Mouse (Mus musculus) embryonic stem cell, embryonic (primary cell): ENCODE results near the gene BC030499.

Source experiments
- CTCF ChIA-PET, 4 experiments: fragments of 300-600 bp in 2 of 4; fragments of 350-600 bp in 2 of 4; sonication (Branson Sonifier 250); formaldehyde crosslinking; loops; one replicate each; lab custom pipeline; 2022; ENCODE audit warnings: inconsistent platforms in 2 of 4; lab: Charles Lee
- POLR2A ChIA-PET, 4 experiments: fragments of 300-600 bp in 2 of 4; fragments of 350-600 bp in 2 of 4; sonication (Branson Sonifier 250); formaldehyde crosslinking; loops; one replicate each; lab custom pipeline; 2022; ENCODE audit warnings: antibody characterized with exemption in 4 of 4, inconsistent platforms in 1 of 4; lab: Charles Lee

Gene BC030499

GRCm38 (mm10) chr11:78290654-78291053 lies at the start of gene BC030499:
BC030499 (plus strand) TSS chr11:78290841.
- CTCF ChIA-PET, result no interaction called here

DNA sequence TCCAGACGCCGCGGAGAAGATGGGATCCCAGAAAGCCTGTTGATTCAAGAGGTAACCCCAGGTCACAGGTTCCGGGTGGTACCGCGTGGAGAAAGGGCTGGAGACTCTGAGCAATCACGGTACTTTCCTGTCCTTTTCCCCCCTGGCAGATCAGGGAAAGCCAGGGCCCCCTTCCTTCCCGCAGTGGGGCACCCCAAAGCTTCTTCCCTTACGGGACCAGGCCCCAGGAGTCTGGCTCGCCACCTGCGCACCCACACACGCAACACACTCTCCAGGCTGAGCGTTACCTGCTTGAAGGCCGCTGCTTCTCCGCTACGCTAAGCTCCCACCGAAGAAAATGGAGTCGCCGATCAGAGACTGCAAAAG lies 45.4 kb upstream of the BC030499 start:
- POLR2A ChIA-PET, result interaction anchor here in 3 of 4 experiments (0.7 to 6.1 kb wide), 25 partner anchors 8 to 351 kb away, joined by 3 to 92 read pairs (median 3); partner anchors contain the start of genes Rpl23a (in 3 of the 3), 2610507B11Rik (in 1 of the 3), Nek8 (in 1 of the 3) and Pigs (in 1 of the 3)
- CTCF ChIA-PET, result interaction anchor here in 2 of 4 experiments (0.7 to 1.1 kb wide), 2 partner anchors 17 to 30 kb away, joined by 3 read pairs; no protein-coding TSS in a partner anchor

More at GRCm38 (mm10) chr11:78290654-78291053, at the start of gene BC030499:
- POLR2A ChIA-PET, result interaction anchor here in 2 of 4 experiments (0.5 to 1.9 kb wide), 4 partner anchors 18 to 107 kb away, joined by 3 to 5 read pairs (median 3); partner anchors contain the start of gene Rpl23a (in 1 of the 2)

DNA sequence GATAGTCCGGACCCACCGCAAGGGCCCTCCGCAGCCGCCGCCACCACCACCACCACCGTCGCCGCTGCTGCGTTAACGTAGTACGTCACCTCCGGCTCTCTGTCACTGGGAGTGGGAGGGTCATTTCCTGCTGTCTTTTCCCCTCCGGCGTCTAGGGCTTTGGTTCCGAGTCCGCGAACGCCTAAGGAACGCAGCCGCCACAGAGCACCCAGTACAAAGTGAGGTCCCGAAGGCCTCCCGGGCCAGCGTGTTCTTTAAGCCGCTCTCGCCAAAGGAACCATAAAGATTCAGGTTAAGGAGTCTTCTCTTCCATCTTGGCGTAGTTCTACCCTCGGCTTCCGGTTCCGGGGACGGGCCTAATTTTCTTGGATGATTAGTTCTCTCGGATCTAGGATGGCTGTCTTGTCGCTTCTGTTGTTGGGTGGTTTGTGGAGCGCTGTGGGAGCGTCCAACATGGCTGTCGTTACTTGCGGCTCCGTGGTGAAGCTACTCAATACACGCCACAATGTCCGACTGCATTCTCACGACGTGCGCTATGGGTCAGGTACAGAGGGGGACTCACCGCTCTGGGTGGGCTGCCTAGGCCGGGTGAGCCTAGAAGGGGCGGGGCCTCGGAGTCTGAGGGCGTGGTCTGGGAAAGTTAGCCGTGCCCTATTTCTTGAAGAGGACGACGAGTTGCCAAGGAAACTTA lies 44.9 kb upstream of the BC030499 start, which contains the start of the genes Sdf2 and Supt6:
Gene Sdf2, plus strand, starts transcription at position 120 of the 691 bp plus-strand sequence.
Gene Supt6, minus strand, starts transcription at position 361 of the 691 bp plus-strand sequence.
- ChIA-PET CTCF (interaction anchor here in 2 of 4 experiments (0.7 to 1.1 kb wide), 2 partner anchors 17 to 30 kb away, joined by 3 read pairs; no protein-coding TSS in a partner anchor), POLR2A (interaction anchor here in 3 of 4 experiments (0.6 to 6.1 kb wide), 36 partner anchors 8 to 1005 kb away, joined by 3 to 92 read pairs (median 4); partner anchors contain the start of genes Rpl23a (in 3 of the 3), Eral1 (in 2 of the 3), 2610507B11Rik (in 1 of the 3) and Fam222b (in 1 of the 3))

- CTCF ChIA-PET, result no interaction called here
- POLR2A ChIA-PET, result interaction anchor here in 3 of 4 experiments (0.6 to 6.1 kb wide), 30 partner anchors 9 to 1004 kb away, joined by 3 to 92 read pairs (median 4); partner anchors contain the start of genes 2610507B11Rik (in 2 of the 3), Eral1 (in 2 of the 3), Rpl23a (in 2 of the 3) and Fam222b (in 1 of the 3)
These were observed 44.2 kb upstream of the BC030499 start for GRCm38 (mm10) chr11:78246318-78247011.

DNA sequence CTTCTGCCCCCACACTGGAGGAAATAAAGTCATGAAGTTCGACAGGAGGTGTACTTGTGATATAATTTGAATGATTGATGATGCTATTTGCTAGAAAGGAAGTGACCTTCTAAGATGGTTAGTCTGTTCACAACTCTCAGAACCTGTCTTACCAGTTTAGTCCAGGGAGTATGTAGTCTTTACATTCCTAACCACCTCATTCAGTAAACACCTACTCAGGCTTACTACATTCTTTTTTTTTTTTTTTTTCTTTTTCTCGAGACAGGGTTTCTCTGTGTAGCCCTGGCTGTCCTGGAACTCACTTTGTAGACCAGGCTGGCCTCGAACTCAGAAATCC lies 43.7 kb upstream of the BC030499 start:
- ChIA-PET CTCF (interaction anchor here in 1 of 4 experiments (1.1 kb wide), 1 partner anchor 71 kb away, joined by 3 read pairs; the partner anchor contains the start of genes Nek8 and Tlcd1), POLR2A (interaction anchor here in 3 of 4 experiments (0.7 to 6.1 kb wide), 23 partner anchors 9 to 745 kb away, joined by 3 to 92 read pairs (median 7); partner anchors contain the start of genes 2610507B11Rik (in 2 of the 3), Rpl23a (in 2 of the 3), Spag5 (in 2 of the 3) and Fam222b (in 1 of the 3))

DNA sequence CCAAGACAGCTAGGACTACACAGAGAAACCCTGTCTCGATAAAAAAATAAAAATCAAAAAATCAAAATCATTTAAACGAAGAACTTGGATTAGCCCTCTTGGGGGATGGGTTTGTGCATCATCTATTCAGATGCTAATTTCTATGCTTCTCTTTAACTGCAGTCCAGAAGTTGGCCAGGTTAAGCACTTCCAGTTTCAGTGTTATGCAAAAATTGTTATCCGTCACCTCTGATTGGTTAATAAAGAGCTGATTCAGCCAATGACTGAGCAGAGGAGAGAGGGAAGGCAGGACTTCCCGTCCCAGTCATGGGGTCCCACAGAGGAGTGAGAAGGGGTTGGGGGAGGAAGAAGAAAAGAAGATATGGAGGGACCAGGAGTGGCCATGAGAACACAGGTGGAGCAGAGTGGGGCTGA lies 42.9 kb upstream of the BC030499 start:
- CTCF ChIA-PET, result interaction anchor here in 3 of 4 experiments (0.5 to 1.4 kb wide), 7 partner anchors 8 to 361 kb away, joined by 3 to 6 read pairs (median 4); partner anchors contain the start of genes 2610507B11Rik (in 1 of the 3), Nek8 (in 1 of the 3) and Tlcd1 (in 1 of the 3)
- POLR2A ChIA-PET, result interaction anchor here (0.5 to 6.1 kb wide), 77 partner anchors 9 to 1665 kb away, joined by 3 to 92 read pairs (median 5); partner anchors contain the start of genes 2610507B11Rik (in 4 of the 4), Pigs (in 3 of the 4), Rpl23a (in 3 of the 4) and Spag5 (in 2 of the 4)

DNA sequence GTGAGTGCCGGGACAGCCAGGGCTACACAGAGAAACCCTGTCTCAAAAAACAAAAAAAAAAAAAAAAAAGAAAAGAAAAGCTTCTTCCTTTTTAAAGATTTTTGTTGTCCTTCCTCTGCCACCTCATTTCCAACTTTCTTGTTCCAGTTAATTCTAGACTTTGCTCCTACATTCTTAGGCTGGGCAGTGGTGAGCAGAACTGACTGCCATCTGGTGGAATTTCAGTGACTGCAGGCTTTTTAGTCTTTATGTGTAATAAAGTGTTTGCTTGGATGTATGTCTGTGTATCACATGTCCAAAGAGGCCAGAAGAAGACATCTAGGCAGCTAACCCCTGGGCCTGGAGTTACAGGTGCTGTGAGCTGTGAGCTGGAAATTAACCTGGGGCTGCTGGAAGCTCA lies 34.0 kb upstream of the BC030499 start:
- ChIA-PET POLR2A (interaction anchor here in 3 of 4 experiments (0.6 to 1.8 kb wide), 7 partner anchors 8 to 160 kb away, joined by 3 to 10 read pairs (median 3); partner anchors contain the start of genes Rpl23a (in 1 of the 3), Sdf2 (in 1 of the 3) and Supt6 (in 1 of the 3)), CTCF (interaction anchor here in 2 of 4 experiments (0.7 to 0.9 kb wide), 2 partner anchors 8 to 73 kb away, joined by 3 read pairs; partner anchors contain the start of gene Rpl23a (in 1 of the 2))

DNA sequence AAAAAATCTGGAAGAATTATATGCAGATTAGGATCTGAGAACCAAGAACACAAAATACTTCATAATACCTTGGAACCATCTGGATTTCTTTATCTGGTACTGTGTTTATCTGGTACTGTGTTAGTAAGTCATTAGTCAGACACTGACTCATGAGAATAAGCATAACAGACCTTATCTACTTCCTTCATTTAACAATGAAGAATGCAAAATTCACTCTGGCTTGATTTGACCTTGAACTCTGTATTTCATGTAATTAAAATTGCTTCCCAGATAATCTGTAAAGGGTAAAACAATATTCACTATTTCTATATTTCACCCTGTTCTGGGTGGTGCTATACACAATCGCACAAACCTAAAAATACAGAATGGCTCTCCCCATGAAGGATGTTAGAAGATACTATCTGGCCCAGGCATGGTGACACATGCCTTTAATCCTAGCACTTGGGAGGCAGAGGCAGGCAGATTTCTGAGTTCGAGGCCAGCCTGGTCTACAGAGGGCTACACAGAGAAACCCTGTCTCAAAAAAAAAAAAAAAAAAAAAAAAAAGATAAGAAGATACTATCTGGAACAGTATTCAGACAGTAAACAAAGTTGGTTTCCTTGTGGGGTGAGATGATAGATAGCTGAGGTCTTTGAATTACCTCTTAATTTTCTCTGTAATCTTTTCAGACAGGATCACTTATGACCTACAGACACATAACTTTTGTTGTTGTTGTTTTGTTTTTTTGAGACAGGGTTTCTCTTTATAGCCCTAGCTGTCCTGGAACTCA lies 30.0 kb upstream of the BC030499 start:
- ChIA-PET CTCF (interaction anchor here in 3 of 4 experiments (0.6 to 2.3 kb wide), 13 partner anchors 11 to 455 kb away, joined by 3 to 14 read pairs (median 3); no protein-coding TSS in a partner anchor), POLR2A (interaction anchor here (0.6 to 4.9 kb wide), 40 partner anchors 11 to 290 kb away, joined by 3 to 70 read pairs (median 4); partner anchors contain the start of genes Pigs (in 3 of the 4), Rpl23a (in 3 of the 4), Aldoc (in 2 of the 4) and Ift20 (in 1 of the 4))

DNA sequence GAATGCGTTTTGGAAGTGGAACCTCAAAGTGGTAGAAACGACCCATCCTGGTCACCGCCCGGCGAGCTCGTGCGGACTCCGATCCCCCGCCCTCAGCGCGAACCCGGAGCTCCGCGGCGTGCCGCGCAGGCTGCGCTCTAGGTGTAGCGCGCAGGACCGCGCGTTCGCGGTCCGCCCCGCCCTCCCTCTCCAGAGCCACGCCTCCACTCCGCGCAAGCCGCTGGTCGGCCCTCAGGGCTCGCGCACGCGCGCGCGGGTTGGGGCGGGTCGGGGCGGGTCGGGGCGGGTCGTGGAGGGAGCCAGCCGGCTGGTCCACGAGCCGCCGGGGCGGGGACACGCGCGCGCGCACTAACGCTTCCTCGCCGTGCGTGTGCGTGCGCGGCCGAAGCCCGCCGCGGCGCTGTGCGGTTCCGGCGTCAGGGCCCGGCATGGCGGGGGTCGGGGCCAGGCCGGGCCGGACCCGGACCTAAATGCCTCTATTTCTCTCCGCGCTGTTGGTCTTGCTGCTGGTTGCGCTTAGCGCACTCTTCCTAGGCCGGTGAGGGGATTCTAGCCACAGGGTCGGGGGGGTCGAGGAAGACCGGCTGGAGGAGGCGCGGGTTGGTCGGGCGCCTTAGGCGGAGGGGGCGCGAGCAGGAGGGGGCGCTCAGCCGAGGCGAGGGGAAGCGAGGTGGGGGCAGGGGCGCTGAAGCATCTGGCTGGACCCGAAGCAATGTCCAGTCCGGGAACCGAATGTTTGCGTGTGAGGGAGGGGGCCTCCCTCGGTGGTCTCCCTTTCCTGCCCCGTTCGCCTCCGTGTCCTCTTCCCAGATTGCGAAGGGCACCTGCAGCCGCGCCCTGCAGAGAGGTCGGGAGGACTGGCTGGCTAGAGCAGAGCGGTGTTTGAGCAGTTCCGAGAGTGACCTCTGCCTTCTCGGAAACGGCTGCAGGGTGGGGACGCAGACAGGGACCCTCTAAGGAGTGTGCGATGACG lies 29.0 kb upstream of the BC030499 start, which contains the start of gene 2610507B11Rik:
Gene 2610507B11Rik, plus strand, starts transcription at position 373 of the 973 bp plus-strand sequence.
- CTCF ChIA-PET, result interaction anchor here (0.6 to 2.3 kb wide), 32 partner anchors 8 to 497 kb away, joined by 3 to 14 read pairs (median 4); partner anchors contain the start of gene Pigs (in 1 of the 4)
- POLR2A ChIA-PET, result interaction anchor here (0.6 to 4.9 kb wide), 54 partner anchors 10 to 1857 kb away, joined by 3 to 70 read pairs (median 4); partner anchors contain the start of genes Pigs (in 3 of the 4), Rpl23a (in 3 of the 4), Aldoc (in 2 of the 4) and Ift20 (in 1 of the 4)

DNA sequence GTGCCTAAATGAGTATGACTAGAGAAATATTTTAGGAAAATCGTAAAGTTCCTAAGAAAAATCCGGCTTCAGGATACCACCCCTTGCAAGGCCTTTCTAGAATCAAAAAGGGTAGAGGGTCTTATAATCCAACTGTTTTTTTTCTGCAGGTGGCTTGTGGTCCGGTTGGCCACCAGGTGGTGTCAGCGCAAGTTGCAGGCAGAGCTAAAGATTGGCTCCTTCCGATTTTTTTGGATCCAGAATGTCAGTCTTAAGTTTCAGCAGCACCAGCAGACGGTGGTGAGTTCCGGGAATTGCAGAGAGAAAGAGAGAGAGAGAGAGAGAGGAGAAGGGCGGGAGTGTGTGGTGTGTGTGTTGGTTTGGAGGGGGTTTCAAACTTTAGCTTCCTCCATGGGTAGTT lies 28.1 kb upstream of the BC030499 start:
- ChIA-PET CTCF (interaction anchor here (0.6 to 2.3 kb wide), 31 partner anchors 9 to 498 kb away, joined by 3 to 8 read pairs (median 4); partner anchors contain the start of genes Pigs (in 1 of the 4), Sdf2 (in 1 of the 4) and Supt6 (in 1 of the 4)), POLR2A (interaction anchor here (0.6 to 4.9 kb wide), 27 partner anchors 9 to 1856 kb away, joined by 3 to 70 read pairs (median 4); partner anchors contain the start of genes Rpl23a (in 2 of the 4), Sdf2 (in 2 of the 4) and Supt6 (in 1 of the 4))

- POLR2A ChIA-PET, result interaction anchor here in 2 of 4 experiments (0.6 to 4.9 kb wide), 9 partner anchors 11 to 82 kb away, joined by 3 to 70 read pairs (median 4); partner anchors contain the start of gene Rpl23a (in 1 of the 2)
- CTCF ChIA-PET, result interaction anchor here in 1 of 4 experiments (0.6 kb wide), 1 partner anchor 1662 kb away, joined by 3 read pairs; no protein-coding TSS in a partner anchor
These were observed 25.1 kb upstream of the BC030499 start for GRCm38 (mm10) chr11:78265571-78265970.

DNA sequence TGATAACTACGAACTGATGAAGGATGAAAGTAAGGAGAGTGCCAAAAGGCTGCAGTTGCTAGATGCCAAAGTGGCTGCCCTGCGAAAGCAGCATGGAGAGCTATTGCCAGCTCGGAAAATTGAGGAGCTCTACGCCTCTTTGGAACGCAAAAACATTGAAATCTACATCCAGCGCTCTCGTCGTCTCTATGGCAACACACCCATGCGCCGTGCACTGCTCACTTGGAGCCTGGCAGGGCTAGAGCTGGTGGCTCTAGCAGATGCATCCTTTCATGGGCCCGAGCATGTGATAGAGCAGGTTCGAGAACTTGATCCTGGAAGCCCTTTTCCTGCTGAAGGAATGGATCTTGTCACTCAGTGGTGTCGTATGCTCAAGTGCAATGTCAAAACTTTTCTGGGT lies 18.7 kb upstream of the BC030499 start:
- POLR2A ChIA-PET, result interaction anchor here in 2 of 4 experiments (0.6 to 3.3 kb wide), 19 partner anchors 9 to 271 kb away, joined by 3 to 11 read pairs (median 4); partner anchors contain the start of genes 2610507B11Rik (in 1 of the 2), Eral1 (in 1 of the 2) and Rpl23a (in 1 of the 2)
- CTCF ChIA-PET, result interaction anchor here in 2 of 4 experiments (0.8 to 1.8 kb wide), 2 partner anchors 9 kb away, joined by 5 to 8 read pairs; no protein-coding TSS in a partner anchor

- ChIA-PET POLR2A (interaction anchor here in 3 of 4 experiments (0.6 to 1.4 kb wide), 5 partner anchors 10 to 108 kb away, joined by 3 to 5 read pairs (median 4); partner anchors contain the start of genes Aldoc (in 1 of the 3) and Pigs (in 1 of the 3)), CTCF (interaction anchor here in 2 of 4 experiments (0.9 to 1.7 kb wide), 4 partner anchors 10 to 79 kb away, joined by 3 to 4 read pairs (median 4); partner anchors contain the start of genes Sdf2 (in 1 of the 2) and Supt6 (in 1 of the 2))
These were observed 15.0 kb upstream of the BC030499 start for GRCm38 (mm10) chr11:78275596-78275995.

DNA sequence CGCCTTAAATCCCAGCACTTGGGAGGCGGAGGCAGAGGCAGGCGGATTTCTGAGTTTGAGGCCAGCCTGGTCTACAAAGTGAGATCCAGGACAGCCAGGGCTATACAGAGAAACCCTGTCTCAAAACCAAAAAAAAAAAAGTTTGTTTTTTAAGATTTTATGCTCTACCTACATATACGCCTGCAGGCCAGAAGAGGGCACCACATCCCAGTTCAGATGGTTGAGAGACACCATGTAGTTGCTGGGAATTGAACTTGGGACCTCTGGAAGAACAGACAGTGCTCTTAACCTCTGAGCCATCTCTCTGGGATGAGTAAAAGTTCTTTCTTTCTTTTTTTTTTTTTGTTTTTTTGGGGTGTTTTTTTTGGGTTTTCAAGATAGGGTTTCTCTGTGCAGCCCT lies 14.5 kb upstream of the BC030499 start:
- CTCF ChIA-PET, result interaction anchor here in 2 of 4 experiments (0.9 to 1.7 kb wide), 3 partner anchors 13 to 79 kb away, joined by 3 to 4 read pairs (median 4); partner anchors contain the start of genes Sdf2 (in 1 of the 2) and Supt6 (in 1 of the 2)
- POLR2A ChIA-PET, result interaction anchor here in 2 of 4 experiments (0.9 to 1.8 kb wide), 5 partner anchors 9 to 52 kb away, joined by 3 to 5 read pairs (median 4); partner anchors contain the start of genes Aldoc (in 1 of the 2) and Pigs (in 1 of the 2)
